In the genomic region with DNA sequence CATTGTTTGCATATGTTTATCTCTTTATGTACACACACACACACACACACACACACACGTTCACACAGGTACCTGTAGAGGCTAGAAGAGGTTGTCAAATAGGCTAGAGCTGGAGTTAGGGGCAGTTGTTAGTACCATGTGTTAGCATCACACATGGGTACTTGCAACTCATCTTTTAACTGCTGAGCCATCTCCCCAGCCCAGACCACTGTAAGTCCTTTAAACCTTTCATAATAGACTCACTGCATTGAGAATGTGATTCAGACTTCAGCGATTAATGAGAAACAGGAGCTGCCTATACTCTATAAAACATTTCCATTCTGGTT, we compare ENCODE assay signal across 25 mouse cellular contexts.
A peak's percentile ranks its signal among the peaks of the same experiment; 100 is the strongest.
DNase-seq lines count a peak whose midpoint lies in the region; ATAC-seq lines count a peak whose summit lies in the region.
"Had no signal": no experiment of that assay in that cellular context is flagged by ENCODE, and none has a peak within 500 bp of the region (broad histone marks: within the 10 kb centered on the region; RNA-seq: fewer than 3 reads in every experiment).

No protein-coding gene starts in this region.

- ATAC-seq in hindbrain, embryonic 13.5 days (ENCODE audit: low FRiP score) = no peak
- ATAC-seq in midbrain, embryonic 11.5 days (ENCODE audit: low FRiP score) = no peak
- peak; percentile 44; the same call in 1 of the 2 replicates for ATAC-seq in neural tube, embryonic 14.5 days (ENCODE audit: low read depth)
- ATAC-seq: forebrain, embryonic 13.5 days; forebrain, embryonic 16.5 days; inflammation-experienced regulatory T-cells, adult 6 months; intestine, embryonic 16.5 days had no signal

- no peak overlapping the region for H3K4me3 ChIP-seq in hindbrain, embryonic 13.5 days
- no peak overlapping the region for H3K4me3 ChIP-seq in hindbrain, embryonic 10.5 days
- H3K4me3 ChIP-seq in midbrain, embryonic 11.5 days (ENCODE audit: low read depth, low read length) = no peak overlapping the region
- no peak overlapping the region for H3K4me3 ChIP-seq in midbrain, embryonic 10.5 days
- no peak overlapping the region for H3K4me3 ChIP-seq in neural tube, embryonic 14.5 days (ENCODE audit: low read depth, low read length)
- H3K4me3 ChIP-seq: forebrain, embryonic 10.5 days; forebrain, embryonic 13.5 days; heart, adult 2 months; heart, embryonic 10.5 days; heart, embryonic 13.5 days had no signal

- H3K4me1 ChIP-seq in hindbrain, embryonic 13.5 days (replicated peaks) = peaks cover 6% of the 10 kb centered on the region
- peaks cover 12% of the 10 kb centered on the region for H3K4me1 ChIP-seq in hindbrain, embryonic 10.5 days (replicated peaks)
- H3K4me1 ChIP-seq in midbrain, embryonic 11.5 days (ENCODE audit: control insufficient read depth, insufficient read depth, low read length) = peaks cover 2% of the 10 kb centered on the region; the same call in 1 of the 2 replicates
- H3K4me1 ChIP-seq in midbrain, embryonic 10.5 days = peaks cover 21% of the 10 kb centered on the region
- peaks cover 6% of the 10 kb centered on the region for H3K4me1 ChIP-seq in neural tube, embryonic 14.5 days (ENCODE audit: control insufficient read depth, insufficient read depth, low read length)
- H3K4me1 ChIP-seq: forebrain, embryonic 13.5 days; heart, embryonic 10.5 days; heart, embryonic 13.5 days had no signal

- H3K36me3 ChIP-seq in hindbrain, embryonic 13.5 days = peaks cover 8% of the 10 kb centered on the region
- H3K36me3 ChIP-seq in hindbrain, embryonic 10.5 days = peaks cover 5% of the 10 kb centered on the region; the same call in 1 of the 2 replicates
- H3K36me3 ChIP-seq in midbrain, embryonic 11.5 days (ENCODE audit: control insufficient read depth, insufficient read depth, low read length) = no peaks in the 10 kb centered on the region
- peaks cover 6% of the 10 kb centered on the region; the same call in 1 of the 2 replicates for H3K36me3 ChIP-seq in midbrain, embryonic 10.5 days
- no peaks in the 10 kb centered on the region for H3K36me3 ChIP-seq in neural tube, embryonic 14.5 days (ENCODE audit: control insufficient read depth, insufficient read depth, low read length)
- H3K36me3 ChIP-seq: forebrain, embryonic 10.5 days; G1E had no signal

- H3K27ac ChIP-seq in hindbrain, embryonic 13.5 days = peak overlapping the region; percentile 67; the same call in 1 of the 2 replicates
- H3K27ac ChIP-seq in hindbrain, embryonic 10.5 days = no peak overlapping the region
- H3K27ac ChIP-seq in midbrain, embryonic 11.5 days (ENCODE audit: low read depth, low read length) = no peak overlapping the region
- no peak overlapping the region for H3K27ac ChIP-seq in midbrain, embryonic 10.5 days (replicated peaks)
- H3K27ac ChIP-seq in neural tube, embryonic 14.5 days (ENCODE audit: low read depth, low read length) = peak overlapping the region; percentile 71
- H3K27ac ChIP-seq: forebrain, embryonic 10.5 days; forebrain, embryonic 13.5 days; heart, adult 2 months; heart, embryonic 10.5 days; heart, embryonic 13.5 days had no signal

- no peak overlapping the region for H3K4me2 ChIP-seq in hindbrain, embryonic 13.5 days
- no peak overlapping the region for H3K4me2 ChIP-seq in midbrain, embryonic 11.5 days
- H3K4me2 ChIP-seq in neural tube, embryonic 14.5 days (ENCODE audit: low read depth, low read length) = no peak overlapping the region
- H3K4me2 ChIP-seq: forebrain, embryonic 13.5 days; heart, embryonic 13.5 days had no signal

- WGBS in hindbrain, embryonic 13.5 days = 92% methylated on average over 2 of the region's 2 CpGs
- WGBS in hindbrain, embryonic 10.5 days = 90% methylated on average over 2 of the region's 2 CpGs
- 88% methylated on average over 2 of the region's 2 CpGs for WGBS in midbrain, embryonic 11.5 days
- WGBS in midbrain, embryonic 10.5 days = 92% methylated on average over 2 of the region's 2 CpGs
- WGBS in neural tube, embryonic 14.5 days = 75% methylated on average over 2 of the region's 2 CpGs

- no peaks in the 10 kb centered on the region for H3K27me3 ChIP-seq in hindbrain, embryonic 13.5 days
- H3K27me3 ChIP-seq in hindbrain, embryonic 10.5 days (ENCODE audit: insufficient read depth, poor library complexity, severe bottlenecking) = no peaks in the 10 kb centered on the region
- H3K27me3 ChIP-seq in midbrain, embryonic 11.5 days (ENCODE audit: control insufficient read depth, insufficient read depth, low read length) = no peaks in the 10 kb centered on the region
- no peaks in the 10 kb centered on the region for H3K27me3 ChIP-seq in midbrain, embryonic 10.5 days (ENCODE audit: low read depth, poor library complexity, severe bottlenecking)
- no peaks in the 10 kb centered on the region for H3K27me3 ChIP-seq in neural tube, embryonic 14.5 days (ENCODE audit: control insufficient read depth, insufficient read depth, low read length)
- H3K27me3 ChIP-seq: CH12.LX; forebrain, embryonic 13.5 days; heart, embryonic 13.5 days had no signal

- no peak for DNase-seq in hindbrain, embryonic 10.5 days (ENCODE audit: low spot score)
- peak; percentile 80 for DNase-seq in midbrain, embryonic 11.5 days (ENCODE audit: low spot score, missing footprints)
- no peak for DNase-seq in midbrain, embryonic 10.5 days (ENCODE audit: low spot score)
- no peak for DNase-seq in adrenal gland, adult 2 months
- DNase-seq: adrenal gland, adult 8-10 months; adrenal gland, postnatal 25 days; cerebellum, adult 11-12 months; cerebellum, adult 8-10 months; cerebellum, postnatal 14 days; gastrocnemius, postnatal 10 days; gastrocnemius, postnatal 36 days; heart, adult 2 months; heart, postnatal 14 days; heart, postnatal 4 days had no signal

- H3K9ac ChIP-seq in hindbrain, embryonic 13.5 days = no peak overlapping the region
- H3K9ac ChIP-seq in midbrain, embryonic 11.5 days (ENCODE audit: low read length) = no peak overlapping the region
- 0 out of 2 replicates have a peak overlapping the region, but pooled peaks have one; percentile 16 for H3K9ac ChIP-seq in neural tube, embryonic 14.5 days (replicated peaks; ENCODE audit: low read depth, low read length)
- H3K9ac ChIP-seq: forebrain, embryonic 13.5 days; heart, embryonic 13.5 days had no signal

- no peaks in the 10 kb centered on the region for H3K9me3 ChIP-seq in hindbrain, embryonic 13.5 days
- H3K9me3 ChIP-seq in hindbrain, embryonic 10.5 days = no peaks in the 10 kb centered on the region
- no peaks in the 10 kb centered on the region for H3K9me3 ChIP-seq in midbrain, embryonic 11.5 days (ENCODE audit: control insufficient read depth, low read length)
- no peaks in the 10 kb centered on the region for H3K9me3 ChIP-seq in midbrain, embryonic 10.5 days (replicated peaks)
- no peaks in the 10 kb centered on the region for H3K9me3 ChIP-seq in neural tube, embryonic 14.5 days (ENCODE audit: control insufficient read depth, low read length)
- H3K9me3 ChIP-seq: forebrain, embryonic 13.5 days; heart, embryonic 10.5 days; heart, embryonic 13.5 days had no signal

Comparison
In these comparisons a context has a peak if more than half of its experiments do, and no peak if none do; other contexts are left out.
1. H3K27ac ChIP-seq: peak in hindbrain, embryonic 13.5 days (single experiment) and neural tube, embryonic 14.5 days (single experiment); none in hindbrain, embryonic 10.5 days (single experiment), midbrain, embryonic 11.5 days (single experiment) and midbrain, embryonic 10.5 days (single experiment).